Mouse (Mus musculus) olfactory bulb, adult 2 months (tissue): Measurements from ENCODE around the gene Tmem117. TPM values are rescaled to one million over a fixed set of nuclear protein-coding genes. Genes with fewer than 3 reads are reported as not detected.

Source experiments
- H3K27ac ChIP-seq: fragments of 200-500 bp; 2 replicates; pipeline ENCODE4 v1.5.1; 2012; ENCODE audit warnings: low read depth, low read length; ENCODE audit not compliant: insufficient read depth
- H3K4me1 ChIP-seq: fragments of 200-500 bp; 2 replicates; pipeline ENCODE4 v1.6.1; 2012; ENCODE audit warnings: low read length; ENCODE audit not compliant: control insufficient read depth, insufficient read depth
- H3K4me3 ChIP-seq: fragments of 200-500 bp; 2 replicates; pipeline ENCODE4 v1.5.1; 2012; ENCODE audit warnings: mild to moderate bottlenecking, low read depth, low read length, moderate library complexity; ENCODE audit not compliant: insufficient read depth
- CTCF ChIP-seq: fragments of 200-500 bp; IDR thresholded peaks from 2 replicates; pipeline ENCODE4 v1.5.1; 2012; ENCODE audit warnings: low read depth, mild to moderate bottlenecking, low read length, moderate library complexity; ENCODE audit not compliant: insufficient read depth
- POLR2A ChIP-seq: fragments of 200-500 bp; IDR thresholded peaks from 2 replicates; pipeline ENCODE4 v1.6.1; 2012; ENCODE audit warnings: mild to moderate bottlenecking, low read depth, low read length, moderate library complexity; ENCODE audit not compliant: insufficient read depth
- WGBS: fragments of 180-500 bp; shearing (Covaris S2); methylation state at CpG from one replicate; pipeline ENCODE4 v1.1.7; 2018; 5-methylcytosine and 5-hydroxymethylcytosine counted together
- polyA plus RNA-seq: library from polyadenylated mRNA; stranded (reverse); fragments of >200 nt; gene quantifications from 2 replicates; pipeline ENCODE4 v1.2.4, GENCODE M21; 2012; ENCODE audit warnings: low replicate concordance; ENCODE audit not compliant: missing spikeins, insufficient read depth, insufficient read length

Gene Tmem117
- polyA plus RNA-seq, 1 experiment = not detected

DNA sequence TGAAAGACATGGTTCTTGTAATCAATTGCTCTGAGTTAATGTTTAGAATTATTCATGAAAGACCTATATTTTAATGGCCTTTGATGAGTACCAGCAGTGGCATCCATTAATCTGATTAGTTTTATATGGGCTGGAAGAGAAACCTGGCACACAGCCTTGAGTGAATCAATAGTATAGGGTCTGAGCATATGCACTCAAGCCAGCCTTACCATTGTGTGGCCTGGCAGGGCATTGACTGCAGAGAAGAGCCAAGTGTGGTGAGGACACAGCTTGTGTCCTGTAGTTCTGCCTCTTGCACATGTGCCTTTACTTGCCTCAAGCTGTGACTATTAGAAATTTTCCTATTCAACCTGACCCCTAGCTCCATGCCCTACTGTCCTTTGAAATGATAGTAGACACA, 472.5 kb downstream of the Tmem117 start:
- TF ChIP-seq CTCF = no peak
- no peak for TF ChIP-seq POLR2A
- no peak overlapping the region for H3K4me3 ChIP-seq
- H3K27ac ChIP-seq = no peak overlapping the region
- no peaks in the 10 kb centered on the region for H3K4me1 ChIP-seq

GRCm38 (mm10) chr15:95107246-95107809, 478.3 kb downstream of the Tmem117 start:
- no peaks in the 10 kb centered on the region for H3K4me1 ChIP-seq
- TF ChIP-seq POLR2A (no peak), CTCF (no peak)
- 79% methylated on average over 8 of the region's 8 CpGs for WGBS
- no peak overlapping the region for H3K4me3 ChIP-seq
- no peak overlapping the region for H3K27ac ChIP-seq

DNA sequence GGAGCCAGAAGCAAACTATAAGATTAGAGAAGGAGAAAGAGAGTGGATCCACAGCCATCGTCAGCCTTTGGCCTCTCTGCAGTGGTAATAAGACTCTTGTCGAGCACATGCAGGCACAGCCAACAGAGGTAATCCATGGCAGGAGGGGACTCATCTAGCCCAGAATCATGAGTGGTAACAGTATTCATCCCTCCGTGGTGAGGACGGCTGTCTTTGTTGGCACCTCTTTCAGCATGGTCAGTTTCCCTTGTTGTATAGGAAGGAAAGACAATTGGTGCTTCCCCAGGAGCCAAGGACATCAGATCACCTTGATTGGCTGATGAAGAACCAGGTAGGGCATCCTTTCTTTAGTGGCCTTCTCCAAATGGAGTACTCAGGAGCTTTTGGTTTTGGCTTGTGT, 479.6 kb downstream of the Tmem117 start:
- Histone ChIP-seq H3K27ac (no peak overlapping the region), H3K4me3 (no peak overlapping the region), H3K4me1 (no peaks in the 10 kb centered on the region)
- TF ChIP-seq POLR2A (no peak), CTCF (no peak)
- 92% methylated on average over 4 of the region's 4 CpGs for WGBS

GRCm38 (mm10) chr15:95131401-95131800, 502.4 kb downstream of the Tmem117 start:
- 85% methylated on average over 4 of the region's 4 CpGs for WGBS
- Histone ChIP-seq H3K4me1 (peaks cover 4% of the 10 kb centered on the region; the same call in 1 of the 2 replicates), H3K4me3 (no peak overlapping the region)

GRCm38 (mm10) chr15:95135926-95136609, 507.0 kb downstream of the Tmem117 start:
- Histone ChIP-seq H3K4me1 (peaks cover 8% of the 10 kb centered on the region; the same call in 1 of the 2 replicates), H3K4me3 (no peak overlapping the region), H3K27ac (no peak overlapping the region)
- TF ChIP-seq POLR2A = no peak
- no peak for TF ChIP-seq CTCF
- 82% methylated on average over 17 of the region's 17 CpGs for WGBS

More at GRCm38 (mm10) chr15:95131401-95131800, 502.4 kb downstream of the Tmem117 start:
- H3K27ac ChIP-seq = no peak overlapping the region
- TF ChIP-seq CTCF = no peak
- no peak for TF ChIP-seq POLR2A

GRCm38 (mm10) chr15:95137018-95137810, 508.2 kb downstream of the Tmem117 start:
- WGBS = 64% methylated on average over 10 of the region's 10 CpGs
- no peak for TF ChIP-seq CTCF
- no peak for TF ChIP-seq POLR2A
- peaks cover 8% of the 10 kb centered on the region; the same call in 1 of the 2 replicates for H3K4me1 ChIP-seq
- no peak overlapping the region for H3K27ac ChIP-seq
- H3K4me3 ChIP-seq = no peak overlapping the region

GRCm38 (mm10) chr15:95138709-95139409, 509.8 kb downstream of the Tmem117 start:
- Histone ChIP-seq H3K27ac (no peak overlapping the region), H3K4me3 (no peak overlapping the region), H3K4me1 (peaks cover 8% of the 10 kb centered on the region; the same call in 1 of the 2 replicates)
- 81% methylated on average over 12 of the region's 12 CpGs for WGBS
- TF ChIP-seq POLR2A = no peak
- no peak for TF ChIP-seq CTCF

- Histone ChIP-seq H3K4me1 (no peaks in the 10 kb centered on the region), H3K4me3 (no peak overlapping the region), H3K27ac (no peak overlapping the region)
- TF ChIP-seq CTCF (no peak), POLR2A (no peak)
- 60% methylated on average over 2 of the region's 2 CpGs for WGBS
These were observed 515.1 kb downstream of the Tmem117 start for GRCm38 (mm10) chr15:95144131-95144530.
